Mouse (Mus musculus) thymus, adult 2 months (tissue): Measurements from ENCODE around the gene Olfr651.

ENCODE experiments used
- CTCF ChIP-seq: fragments of 200-500 bp; IDR thresholded peaks from 2 replicates; pipeline ENCODE4 v1.5.1; 2012; ENCODE audit warnings: mild to moderate bottlenecking, control low read depth, low read length, moderate library complexity, borderline replicate concordance; ENCODE audit not compliant: control insufficient read depth, poor library complexity, insufficient read depth; ENCODE audit errors: extremely low read depth
- POLR2A ChIP-seq: fragments of 200-500 bp; IDR thresholded peaks from 2 replicates; pipeline ENCODE4 v1.6.1; 2012; ENCODE audit warnings: mild to moderate bottlenecking, low read length, control low read depth, moderate library complexity; ENCODE audit not compliant: control insufficient read depth, poor library complexity, insufficient read depth; ENCODE audit errors: extremely low read depth

- TF ChIP-seq POLR2A (no peak), CTCF (no peak)
Measured at GRCm38 (mm10) chr7:104603173-104603572, 53.2 kb downstream of the Olfr651 start.
